Mouse (Mus musculus) brain, embryonic 14.5 days (tissue): ENCODE results near the gene Eapp.

Experiments
- CTCF ChIP-seq: fragments of 200-500 bp; IDR thresholded peaks from 2 replicates; pipeline ENCODE4 v1.5.1; 2012; ENCODE audit warnings: inconsistent platforms, mild to moderate bottlenecking, moderate library complexity, borderline replicate concordance; ENCODE audit not compliant: insufficient read depth, insufficient read length; ENCODE audit errors: extremely low read depth
- POLR2A ChIP-seq: fragments of 200-500 bp; IDR thresholded peaks from 2 replicates; pipeline ENCODE4 v1.6.1; 2012; ENCODE audit warnings: mild to moderate bottlenecking, inconsistent platforms, borderline replicate concordance; ENCODE audit not compliant: poor library complexity, insufficient read depth, insufficient read length, severe bottlenecking; ENCODE audit errors: extremely low read depth

DNA sequence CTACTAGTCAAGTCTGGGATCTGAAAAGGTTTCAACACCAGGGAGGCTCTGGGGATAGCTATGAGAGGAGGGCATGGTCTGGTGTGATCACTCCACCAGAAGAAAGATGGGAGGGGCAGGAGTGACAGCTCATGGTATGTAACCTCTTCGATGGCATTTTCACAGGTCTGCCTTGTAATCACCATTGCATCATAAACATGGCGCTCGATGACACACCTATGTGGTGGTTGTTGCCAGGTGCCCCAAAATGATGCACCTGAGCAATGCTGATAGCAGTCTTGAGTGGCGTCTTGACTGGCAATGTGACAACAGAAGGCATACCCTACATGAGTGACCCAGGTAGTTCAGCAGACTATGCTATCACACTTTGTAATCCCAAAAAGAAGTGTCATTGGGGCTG is 54.3 kb downstream of the Eapp start:
- TF ChIP-seq CTCF, result no peak
- TF ChIP-seq POLR2A, result no peak
